Mouse (Mus musculus): ENCODE data around the gene Fxyd2. TPM values are rescaled to one million over a fixed set of nuclear protein-coding genes. Genes with fewer than 3 reads are reported as not detected.

The Fxyd2 gene
- polyA plus RNA-seq (2012; rRNA removed) (0.50 and 0.95 TPM in 2 replicates), polyA plus RNA-seq (2014; fragmentation: Nextera tagmentation; extraction: Ambion mirVana) (0.55 and 0.76 TPM in 2 replicates)

DNA sequence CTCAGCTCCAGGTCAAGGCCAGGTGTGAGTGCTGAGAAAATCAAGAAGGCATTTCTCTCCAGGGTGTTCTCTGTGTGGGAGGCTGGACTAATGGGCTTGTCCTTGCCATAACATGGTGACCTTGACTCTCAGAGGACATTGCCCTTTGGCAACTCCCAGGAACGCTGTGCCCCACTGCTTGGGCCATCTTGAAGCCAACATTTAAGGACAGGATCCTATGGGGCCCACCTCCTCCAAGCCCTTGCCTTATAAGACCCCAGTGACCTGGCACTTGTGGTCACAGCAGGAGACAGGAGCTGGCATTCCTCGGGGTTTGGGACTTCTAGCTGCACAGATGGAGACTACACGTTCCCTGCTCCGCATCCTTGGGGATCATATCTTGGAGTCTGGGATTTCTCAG is at the start of gene Fxyd2:
Gene Fxyd2, plus strand, starts transcription at position 236 of the 400 bp plus-strand sequence.
- 56% methylated on average over 4 of the region's 4 CpGs for WGBS (ENCODE audit: insufficient replicate concordance)

DNA sequence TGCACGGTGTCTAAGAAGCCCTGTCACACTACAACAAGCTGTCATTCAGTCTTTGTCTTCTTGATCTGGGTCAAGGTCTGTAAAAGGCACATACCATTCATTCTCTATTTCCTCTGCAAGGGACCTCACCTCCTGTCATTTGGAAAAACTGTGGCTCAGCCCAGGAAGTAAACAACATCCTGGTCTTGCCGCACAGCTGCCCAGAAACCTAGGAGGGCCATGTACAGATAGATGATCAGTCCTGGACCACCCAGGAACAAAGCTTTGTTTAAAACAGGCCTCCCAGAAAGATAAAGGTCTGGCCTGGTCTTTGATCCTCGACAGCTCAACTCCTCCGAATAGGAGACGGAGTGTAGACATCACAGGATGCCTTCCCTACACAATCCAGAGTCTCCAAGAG is 49.6 kb upstream of the Fxyd2 start:
- DNase-seq (ENCODE audit: low read depth in 3 of 3, low spot score in 3 of 3): no peak
- no peaks in the 10 kb centered on the region for H3K27me3 ChIP-seq (ENCODE audit: control insufficient read depth, insufficient read depth, low read length)
- no peak overlapping the region for H3K4me2 ChIP-seq (ENCODE audit: low read depth)
- no peaks in the 10 kb centered on the region for H3K36me3 ChIP-seq (replicated peaks; ENCODE audit: control insufficient read depth, insufficient read depth, low read depth)
- H3K27ac ChIP-seq: no peak overlapping the region
- H3K9ac ChIP-seq (replicated peaks): no peak overlapping the region
- H3K9me3 ChIP-seq (ENCODE audit: control insufficient read depth, low read length): no peaks in the 10 kb centered on the region
- ATAC-seq (ENCODE audit: insufficient read depth): no peak
- no peaks in the 10 kb centered on the region for H3K4me1 ChIP-seq (replicated peaks; ENCODE audit: control insufficient read depth in 2 of 2, insufficient read depth in 2 of 2, low read length in 1 of 2)
- no peak for TF ChIP-seq EP300 (IDR thresholded peaks at IDR 0.05; ENCODE audit: low read depth)
- no peak for TF ChIP-seq CTCF (IDR thresholded peaks at IDR 0.05; ENCODE audit: low read depth)
- H3K4me3 ChIP-seq (ENCODE audit: insufficient read depth in 1 of 2, low read depth in 2 of 2, low read length in 2 of 2): no peak overlapping the region
- 23% methylated on average over 5 of the region's 5 CpGs for WGBS (ENCODE audit: insufficient replicate concordance)

More for the DNA sequence above, at the start of gene Fxyd2:
- no peak within 1 kb of the TSS for H3K4me3 ChIP-seq (ENCODE audit: insufficient read depth in 1 of 2, low read depth in 2 of 2, low read length in 2 of 2)
- no peak within 1 kb of the TSS for H3K4me2 ChIP-seq (ENCODE audit: low read depth)
- no peaks in the 10 kb centered on the region for H3K9me3 ChIP-seq (ENCODE audit: control insufficient read depth, low read length)
- no peak for ATAC-seq (ENCODE audit: insufficient read depth)
- H3K36me3 ChIP-seq (replicated peaks; ENCODE audit: control insufficient read depth, insufficient read depth, low read depth): no peaks in the 10 kb centered on the region
- no peaks in the 10 kb centered on the region for H3K4me1 ChIP-seq (replicated peaks; ENCODE audit: control insufficient read depth in 2 of 2, insufficient read depth in 2 of 2, low read length in 1 of 2)
- H3K9ac ChIP-seq (replicated peaks): no peak within 1 kb of the TSS
- no peak for DNase-seq (ENCODE audit: low read depth in 3 of 3, low spot score in 3 of 3)
- no peak within 1 kb of the TSS for H3K27ac ChIP-seq
- TF ChIP-seq EP300 (IDR thresholded peaks at IDR 0.05; ENCODE audit: low read depth) (no peak), CTCF (IDR thresholded peaks at IDR 0.05; ENCODE audit: low read depth) (no peak)
- no peaks in the 10 kb centered on the region for H3K27me3 ChIP-seq (ENCODE audit: control insufficient read depth, insufficient read depth, low read length)

DNA sequence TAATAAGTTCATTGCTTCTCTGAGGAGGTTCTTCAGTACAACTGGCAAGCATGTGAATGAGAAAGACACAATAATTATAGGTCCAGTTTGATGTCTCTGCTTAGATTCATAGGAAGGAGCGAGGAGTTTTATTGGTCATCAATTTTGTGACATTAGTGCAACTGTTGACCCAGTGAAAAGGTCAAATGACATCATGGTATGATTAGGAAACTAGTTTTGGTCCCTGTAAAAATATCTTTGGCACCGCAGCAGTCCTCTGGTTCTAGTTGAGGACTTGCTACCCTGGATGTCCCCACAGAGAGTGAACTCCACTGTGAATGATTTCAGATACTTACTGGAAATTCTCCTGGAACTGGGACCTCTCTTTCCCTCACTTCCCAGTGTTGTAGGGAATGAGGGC is 44.3 kb upstream of the Fxyd2 start:
- no peak for TF ChIP-seq EP300 (IDR thresholded peaks at IDR 0.05; ENCODE audit: low read depth)
- TF ChIP-seq CTCF (IDR thresholded peaks at IDR 0.05; ENCODE audit: low read depth): no peak
- no peak for ATAC-seq (ENCODE audit: insufficient read depth)
- WGBS (ENCODE audit: insufficient replicate concordance): 59% methylated on average over 2 of the region's 2 CpGs
- H3K4me1 ChIP-seq (replicated peaks; ENCODE audit: control insufficient read depth in 2 of 2, insufficient read depth in 2 of 2, low read length in 1 of 2): no peaks in the 10 kb centered on the region
- no peak overlapping the region for H3K9ac ChIP-seq (replicated peaks)
- no peaks in the 10 kb centered on the region for H3K36me3 ChIP-seq (replicated peaks; ENCODE audit: control insufficient read depth, insufficient read depth, low read depth)
- no peak overlapping the region for H3K27ac ChIP-seq
- H3K9me3 ChIP-seq (ENCODE audit: control insufficient read depth, low read length): no peaks in the 10 kb centered on the region
- H3K27me3 ChIP-seq (ENCODE audit: control insufficient read depth, insufficient read depth, low read length): no peaks in the 10 kb centered on the region
- DNase-seq (ENCODE audit: low read depth in 3 of 3, low spot score in 3 of 3): no peak
- no peak overlapping the region for H3K4me3 ChIP-seq (ENCODE audit: insufficient read depth in 1 of 2, low read depth in 2 of 2, low read length in 2 of 2)
- no peak overlapping the region for H3K4me2 ChIP-seq (ENCODE audit: low read depth)

DNA sequence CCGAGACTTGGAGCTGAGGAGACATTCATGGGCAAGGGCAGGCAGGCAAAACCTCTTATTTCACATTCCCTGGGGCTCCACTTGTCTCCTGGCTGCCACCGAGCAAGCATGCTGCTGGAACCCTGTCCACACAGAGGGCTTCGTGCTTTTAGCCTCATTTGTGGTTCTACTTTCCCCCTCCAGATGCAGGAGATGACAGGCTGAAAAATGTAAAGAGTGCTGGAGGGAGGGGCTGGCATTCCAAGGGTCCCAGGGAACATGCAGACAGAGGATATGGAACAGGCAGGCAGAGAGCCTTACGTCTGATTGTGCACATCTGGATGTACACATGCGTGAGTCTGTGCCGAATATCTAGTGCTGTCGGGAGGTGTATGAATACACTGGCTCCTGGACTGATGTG is 41.1 kb upstream of the Fxyd2 start:
- DNase-seq (ENCODE audit: low read depth in 3 of 3, low spot score in 3 of 3) (no peak), ATAC-seq (ENCODE audit: insufficient read depth) (no peak)
- H3K4me3 ChIP-seq (ENCODE audit: insufficient read depth in 1 of 2, low read depth in 2 of 2, low read length in 2 of 2): no peak overlapping the region
- H3K9me3 ChIP-seq (ENCODE audit: control insufficient read depth, low read length): no peaks in the 10 kb centered on the region
- H3K4me2 ChIP-seq (ENCODE audit: low read depth): no peak overlapping the region
- no peaks in the 10 kb centered on the region for H3K27me3 ChIP-seq (ENCODE audit: control insufficient read depth, insufficient read depth, low read length)
- TF ChIP-seq EP300 (IDR thresholded peaks at IDR 0.05; ENCODE audit: low read depth) (no peak), CTCF (IDR thresholded peaks at IDR 0.05; ENCODE audit: low read depth) (no peak)
- 54% methylated on average over 7 of the region's 7 CpGs for WGBS (ENCODE audit: insufficient replicate concordance)
- H3K27ac ChIP-seq: no peak overlapping the region
- H3K4me1 ChIP-seq (replicated peaks; ENCODE audit: control insufficient read depth in 2 of 2, insufficient read depth in 2 of 2, low read length in 1 of 2): no peaks in the 10 kb centered on the region
- no peak overlapping the region for H3K9ac ChIP-seq (replicated peaks)
- H3K36me3 ChIP-seq (replicated peaks; ENCODE audit: control insufficient read depth, insufficient read depth, low read depth): no peaks in the 10 kb centered on the region

DNA sequence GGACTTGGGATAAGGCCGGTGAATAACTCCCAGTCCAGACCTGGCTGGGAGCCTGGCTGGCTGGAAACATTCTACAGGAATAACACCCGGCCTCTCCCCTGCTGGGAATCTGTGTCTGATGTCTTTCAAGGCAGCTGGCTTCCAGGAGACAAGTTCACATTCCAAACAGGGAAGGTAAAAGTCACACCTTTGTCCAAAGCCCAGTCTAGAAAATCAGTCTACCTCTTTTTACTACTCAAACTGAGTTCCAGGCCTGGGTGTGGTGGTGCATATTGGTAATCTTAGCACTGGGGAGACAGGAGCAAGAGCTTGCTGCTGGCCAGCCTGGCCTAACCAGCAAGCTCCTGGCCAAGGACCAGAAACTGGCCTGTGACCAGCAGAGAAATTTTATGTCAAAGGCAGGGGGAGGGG is 37.4 kb upstream of the Fxyd2 start:
- H3K4me3 ChIP-seq (ENCODE audit: insufficient read depth in 1 of 2, low read depth in 2 of 2, low read length in 2 of 2): no peak overlapping the region
- DNase-seq (ENCODE audit: low read depth in 3 of 3, low spot score in 3 of 3) (no peak), ATAC-seq (ENCODE audit: insufficient read depth) (no peak)
- 43% methylated on average over 2 of the region's 2 CpGs for WGBS (ENCODE audit: insufficient replicate concordance)
- TF ChIP-seq EP300 (IDR thresholded peaks at IDR 0.05; ENCODE audit: low read depth): no peak
- TF ChIP-seq CTCF (IDR thresholded peaks at IDR 0.05; ENCODE audit: low read depth): no peak
- no peaks in the 10 kb centered on the region for H3K36me3 ChIP-seq (replicated peaks; ENCODE audit: control insufficient read depth, insufficient read depth, low read depth)
- H3K4me2 ChIP-seq (ENCODE audit: low read depth): no peak overlapping the region
- no peaks in the 10 kb centered on the region for H3K9me3 ChIP-seq (ENCODE audit: control insufficient read depth, low read length)
- H3K27me3 ChIP-seq (ENCODE audit: control insufficient read depth, insufficient read depth, low read length): no peaks in the 10 kb centered on the region
- H3K9ac ChIP-seq (replicated peaks): no peak overlapping the region
- no peak overlapping the region for H3K27ac ChIP-seq
- H3K4me1 ChIP-seq (replicated peaks; ENCODE audit: control insufficient read depth in 2 of 2, insufficient read depth in 2 of 2, low read length in 1 of 2): no peaks in the 10 kb centered on the region
